Mouse (Mus musculus) naive thymus-derived CD4-positive, alpha-beta T cell, adult 2 months (primary cell): Measurements from ENCODE around the gene Trit1.
A peak's percentile ranks its signal among the peaks of the same experiment; 100 is the strongest.
"Not testable (repeated sequence)": the region's sequence is repeated elsewhere in the genome, so short reads cannot be mapped to it uniquely, and the experiment has no call there.

Experiments used
- DNase-seq: peaks from one replicate; pipeline ENCODE4 v3.0.0-alpha.2; 2011; ENCODE audit warnings: low read depth

Trit1 gene

GRCm38 (mm10) chr4:123016451-123016957 is at the start of gene Trit1:
Gene Trit1, plus strand, starts transcription at chr4:123016597.
- peak; percentile 97 for DNase-seq

GRCm38 (mm10) chr4:122968106-122968505 is 48.3 kb upstream of the Trit1 start:
- no peak for DNase-seq

DNA sequence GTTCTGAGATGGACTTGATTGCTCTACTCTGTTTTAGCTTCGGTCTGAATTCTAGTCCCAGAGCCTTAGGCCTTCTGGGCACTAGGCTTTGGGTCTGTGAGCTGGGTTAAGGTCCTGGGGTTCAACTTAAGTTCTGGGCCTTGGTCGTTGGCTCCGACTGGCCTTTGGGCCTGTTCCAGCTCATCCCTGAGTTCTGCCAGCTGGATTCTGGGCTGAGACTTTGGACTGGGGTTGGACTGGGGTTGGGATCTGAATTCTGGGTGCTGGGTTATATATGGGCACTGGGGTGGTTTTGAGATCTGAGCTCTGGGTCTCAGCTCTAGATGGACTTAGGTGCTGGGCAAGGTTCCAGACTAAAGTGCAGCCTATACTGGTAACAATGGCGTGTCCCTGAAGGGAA is 45.2 kb upstream of the Trit1 start:
- DNase-seq, result no peak

DNA sequence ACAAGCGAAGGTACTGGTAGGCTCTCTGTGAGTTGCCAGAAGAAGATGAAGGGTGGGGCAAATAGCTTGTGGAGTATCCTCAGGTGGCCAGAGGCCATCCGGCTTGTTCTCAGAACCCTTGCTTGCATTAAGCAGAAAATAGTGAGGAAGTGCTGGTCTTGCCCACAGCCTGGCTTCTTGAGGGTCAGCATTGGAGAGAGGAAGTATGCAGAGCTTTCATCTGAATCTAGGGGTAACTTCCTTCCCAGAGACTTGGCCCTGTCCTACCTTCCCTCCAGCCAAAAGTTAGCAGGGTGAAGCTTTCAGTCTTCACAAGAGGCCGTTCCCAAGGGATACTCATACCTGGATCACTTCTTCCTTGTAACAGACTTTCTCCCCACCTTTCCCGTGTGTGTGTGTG is 44.8 kb upstream of the Trit1 start:
- DNase-seq, result no peak

DNA sequence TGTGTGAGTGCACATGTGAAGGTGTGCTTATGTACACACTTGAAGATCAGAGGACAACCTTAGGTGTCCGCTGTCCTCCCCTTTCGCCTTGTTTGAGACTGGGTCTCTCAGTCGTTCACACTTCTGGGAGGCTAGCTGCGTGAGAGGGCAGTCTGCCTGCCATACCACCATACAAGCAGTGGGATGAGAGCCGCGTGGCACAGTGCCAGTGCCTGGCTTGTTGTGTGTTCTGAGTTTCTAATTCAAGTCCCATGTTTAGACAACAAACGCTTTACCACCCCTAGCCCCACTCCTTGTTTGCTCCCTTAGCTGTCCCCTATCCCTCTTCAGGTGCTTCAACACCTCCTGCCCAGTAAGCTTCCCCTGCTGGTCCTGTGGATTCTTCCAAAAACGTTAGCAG is 44.3 kb upstream of the Trit1 start:
- DNase-seq, result no peak

DNA sequence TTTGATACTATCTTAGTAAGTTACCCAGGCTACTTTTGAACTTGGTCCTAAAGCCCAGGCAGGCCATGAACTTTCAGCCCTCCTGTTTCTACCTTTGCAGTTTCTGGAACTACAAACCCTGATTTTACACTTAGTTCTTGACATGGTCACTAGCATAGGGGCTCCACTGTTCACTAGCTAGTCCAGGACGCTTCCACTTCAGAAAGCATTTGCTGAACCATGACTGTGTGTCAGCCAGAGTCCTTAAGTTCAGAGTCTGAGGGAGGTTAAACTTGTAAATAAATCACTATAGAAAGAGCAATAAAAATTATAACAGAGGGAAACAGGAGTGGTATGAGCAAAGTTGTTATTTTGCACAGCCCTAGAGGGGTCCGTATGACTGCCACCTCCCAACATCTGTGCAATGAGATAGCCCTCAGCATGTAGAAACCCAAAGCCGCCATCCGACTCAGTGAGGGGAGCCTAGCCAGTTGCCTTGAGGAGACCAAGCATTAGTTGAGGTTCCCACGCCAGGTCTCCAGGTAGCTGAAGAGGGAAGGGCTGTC is 41.3 kb upstream of the Trit1 start:
- no peak for DNase-seq

- no peak for DNase-seq
Observed at GRCm38 (mm10) chr4:122976885-122977284, 39.5 kb upstream of the Trit1 start.

GRCm38 (mm10) chr4:122978850-122979249 is 37.5 kb upstream of the Trit1 start:
- no peak for DNase-seq

- no peak for DNase-seq
Observed at GRCm38 (mm10) chr4:122979826-122980225, 36.6 kb upstream of the Trit1 start.

DNA sequence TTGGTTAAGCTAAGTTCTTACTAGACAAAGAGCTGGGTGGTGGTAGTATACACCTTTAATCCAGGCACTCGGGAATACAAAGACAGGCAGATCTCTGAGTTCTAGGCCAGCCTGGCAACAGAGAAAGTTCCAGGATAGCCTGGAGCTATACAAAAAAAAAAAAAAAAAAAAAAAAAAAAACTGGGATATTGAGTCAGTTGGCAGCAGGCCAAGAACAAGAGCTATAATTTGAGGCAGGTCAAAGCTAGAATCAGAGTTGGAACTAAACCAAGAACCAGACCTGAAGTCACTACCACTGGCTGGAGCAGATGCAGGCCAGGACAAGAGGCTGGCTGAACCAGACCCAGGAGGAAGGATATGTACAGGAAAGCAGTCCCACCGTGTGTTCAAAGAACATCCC is 35.7 kb upstream of the Trit1 start:
- DNase-seq, result no peak

GRCm38 (mm10) chr4:122981238-122981637 is 35.2 kb upstream of the Trit1 start:
- no peak for DNase-seq

DNA sequence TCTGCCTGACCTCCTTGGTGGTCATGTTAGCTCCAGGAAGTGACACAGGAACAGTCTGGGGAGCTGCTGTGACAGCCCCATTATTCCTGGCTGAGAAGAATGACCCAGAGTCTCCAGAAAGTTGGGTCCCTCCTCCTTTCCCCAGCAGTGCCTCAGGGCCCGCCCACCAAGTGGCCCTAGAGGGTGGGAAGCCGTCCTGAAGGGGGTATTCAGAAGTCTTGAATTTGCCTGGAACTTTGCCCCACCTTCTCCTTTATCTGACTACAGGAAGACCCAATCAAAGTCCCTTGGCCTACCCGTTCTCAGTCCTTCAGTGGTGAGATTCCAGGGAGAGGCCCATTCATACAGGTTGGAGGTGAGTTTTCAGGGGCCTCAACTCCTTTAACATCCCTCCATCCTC is 34.5 kb upstream of the Trit1 start:
- no peak for DNase-seq

- DNase-seq, result no peak
Observed at GRCm38 (mm10) chr4:122982537-122982936, 33.9 kb upstream of the Trit1 start.

GRCm38 (mm10) chr4:122983486-122984261 is 32.7 kb upstream of the Trit1 start:
- peak; percentile 72 for DNase-seq

GRCm38 (mm10) chr4:122985110-122985509 is 31.3 kb upstream of the Trit1 start:
- peak; percentile 90 for DNase-seq

- DNase-seq, result no peak
Observed at GRCm38 (mm10) chr4:122987421-122987820, 29.0 kb upstream of the Trit1 start.

DNA sequence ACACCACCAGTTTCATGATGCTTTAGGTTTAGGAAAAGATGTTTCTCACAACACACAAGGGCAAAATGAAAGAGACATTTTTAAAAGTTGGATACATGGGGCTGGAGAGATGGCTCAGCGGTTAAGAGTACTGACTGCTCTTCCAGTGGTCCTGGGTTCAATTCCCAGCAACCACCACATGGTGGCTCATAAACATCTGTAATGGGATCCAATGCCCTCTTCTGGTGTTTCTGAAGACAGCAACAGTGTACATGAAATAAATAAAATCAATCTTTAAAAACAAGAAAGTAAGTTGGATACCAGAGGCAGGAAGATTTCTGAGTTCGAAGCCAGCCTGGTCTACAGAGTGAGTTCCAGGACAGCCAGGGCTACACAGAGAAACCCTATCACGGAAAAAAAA is 28.4 kb upstream of the Trit1 start:
- not testable (repeated sequence) for DNase-seq

GRCm38 (mm10) chr4:122991177-122991576 is 25.2 kb upstream of the Trit1 start:
- no peak for DNase-seq

DNA sequence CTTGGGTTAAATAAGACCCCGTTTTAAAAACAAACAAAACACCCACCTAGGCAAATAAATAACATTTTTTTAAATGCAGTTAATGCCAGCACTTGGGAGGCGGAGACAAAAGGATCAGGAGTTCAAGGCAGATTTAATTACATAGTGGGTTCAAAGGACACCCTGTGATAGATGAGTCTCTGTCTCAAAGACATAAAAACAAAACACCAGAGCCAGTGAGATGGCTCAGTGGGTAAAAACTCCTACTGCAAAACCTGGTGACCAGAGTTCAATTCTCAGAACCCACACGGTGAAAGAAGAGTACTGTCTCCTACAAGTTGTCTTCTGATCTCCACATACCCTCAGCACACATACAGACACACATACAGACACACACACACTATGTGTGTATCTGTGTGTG is 24.1 kb upstream of the Trit1 start:
- no peak for DNase-seq

GRCm38 (mm10) chr4:122995404-122996220 is 20.8 kb upstream of the Trit1 start, which contains the start of gene Mycl:
Gene Mycl, plus strand, starts transcription at chr4:122995652.
- DNase-seq, result peak; percentile 86

DNA sequence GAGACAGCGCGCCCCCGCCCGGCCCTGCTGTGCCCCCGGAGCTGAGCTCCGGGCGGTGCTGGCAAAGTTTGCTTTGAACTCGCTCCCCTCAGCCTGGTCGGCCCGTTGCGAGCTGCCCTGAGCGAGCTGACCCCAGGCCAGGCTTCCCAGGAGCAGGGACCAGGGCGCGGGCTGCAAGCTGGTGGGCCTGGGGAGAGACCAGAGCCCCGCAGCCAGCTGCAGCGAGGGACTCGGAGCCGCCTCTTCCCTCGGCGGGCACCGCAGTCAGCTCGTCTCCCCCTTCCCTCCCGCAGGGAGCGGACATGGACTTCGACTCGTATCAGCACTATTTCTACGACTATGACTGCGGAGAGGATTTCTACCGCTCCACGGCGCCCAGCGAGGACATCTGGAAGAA is 20.2 kb upstream of the Trit1 start:
- DNase-seq, result peak; percentile 44

GRCm38 (mm10) chr4:122996618-122997381 is 19.6 kb upstream of the Trit1 start:
- no peak for DNase-seq
